In the genomic region with DNA sequence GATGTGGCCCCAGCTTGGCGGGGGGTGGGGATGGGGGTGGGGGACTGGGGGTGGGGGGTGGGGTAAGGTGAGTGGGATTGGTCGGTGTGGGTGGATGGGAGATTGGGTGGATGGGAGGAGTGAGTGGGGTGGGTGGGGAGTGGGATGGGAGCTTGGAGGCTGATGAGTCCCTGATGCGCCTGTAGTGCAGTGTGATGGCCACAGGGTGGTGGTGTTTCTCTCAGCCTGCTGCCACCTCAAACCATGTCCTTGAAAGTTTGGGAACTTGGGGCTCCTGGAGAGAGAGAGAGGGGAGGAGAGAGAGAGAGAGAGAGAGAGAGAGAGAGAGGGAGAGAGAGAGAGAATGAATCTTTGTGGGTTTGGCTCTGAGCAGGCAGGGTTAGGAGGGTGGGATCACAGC, we compare ENCODE assay signal across 9 mouse cellular contexts. TPM values are rescaled to one million over a fixed set of nuclear protein-coding genes. Genes with fewer than 3 reads are reported as not detected.
A peak's percentile ranks its signal among the peaks of the same experiment; 100 is the strongest.
DNase-seq lines count a peak whose midpoint lies in the region; TF ChIP-seq lines count a peak whose summit lies in the region.
"Had no signal": no experiment of that assay in that cellular context is flagged by ENCODE, and none has a peak within 500 bp of the region (broad histone marks: within the 10 kb centered on the region; RNA-seq: fewer than 3 reads in every experiment).

No protein-coding gene starts in this region.

- TF ChIP-seq POLR2A in lung, adult 2 months (IDR thresholded peaks at IDR 0.05; ENCODE audit: borderline replicate concordance, extremely low read depth, low read depth, low read length) = no peak
- TF ChIP-seq POLR2A in bone marrow, adult 2 months (IDR thresholded peaks at IDR 0.05; ENCODE audit: borderline replicate concordance, control insufficient read depth, low read depth, low read length) = no peak

- peak; percentile 66 for DNase-seq in embryo, embryonic 10 days (ENCODE audit: low spot score)
- no peak for DNase-seq in embryo, embryonic 9.5 days (ENCODE audit: extremely low spot score)
- no peak for DNase-seq in lung, adult 2 months
- DNase-seq in lung, postnatal 25 days (ENCODE audit: low spot score) = no peak
- peak; percentile 42 to 58 for DNase-seq in layer of hippocampus, postnatal 14 days (ENCODE audit: low spot score in 2 of 2)
- no peak for DNase-seq in spleen, postnatal 14 days (ENCODE audit: low spot score in 2 of 2)
- DNase-seq in ovary, postnatal 10 days (ENCODE audit: low spot score) = no peak
- DNase-seq: liver, embryonic 13.5 days had no signal

- TF ChIP-seq CTCF in lung, adult 2 months (IDR thresholded peaks at IDR 0.05; ENCODE audit: insufficient read depth, low read length) = peak; percentile 75
- peak; percentile 47; the same call in 1 of the 2 replicates for TF ChIP-seq CTCF in bone marrow, adult 2 months (IDR thresholded peaks at IDR 0.05; ENCODE audit: control insufficient read depth, insufficient read depth, low read length)

- H3K4me3 ChIP-seq in lung, adult 2 months (replicated peaks; ENCODE audit: extremely low read depth, low read depth, low read length) = no peak overlapping the region
- no peak overlapping the region for H3K4me3 ChIP-seq in bone marrow, adult 2 months (replicated peaks; ENCODE audit: control insufficient read depth, low read depth, low read length)
- H3K4me3 ChIP-seq: liver, embryonic 13.5 days had no signal

- H3K4me1 ChIP-seq in lung, adult 2 months (ENCODE audit: control insufficient read depth, insufficient read depth, low read length) = no peaks in the 10 kb centered on the region
- H3K4me1 ChIP-seq in bone marrow, adult 2 months (ENCODE audit: control insufficient read depth, insufficient read depth, low read length) = no peaks in the 10 kb centered on the region
- H3K4me1 ChIP-seq: liver, embryonic 13.5 days had no signal

- no peak overlapping the region for H3K27ac ChIP-seq in bone marrow, adult 2 months (ENCODE audit: control insufficient read depth, insufficient read depth, low read depth, low read length, poor library complexity)
- H3K27ac ChIP-seq: liver, embryonic 13.5 days had no signal

- WGBS in lung, adult 2 months = 0% methylated on average over 3 of the region's 3 CpGs
- 7% methylated on average over 3 of the region's 3 CpGs for WGBS in bone marrow, adult 2 months

RNA-seq across cellular contexts. Expression of gene Gprc5b, which starts 20.7 kb away (rescaled TPM):
- 31.3 and 46.6 TPM in 2 replicates for polyA plus RNA-seq in lung, adult 2 months (2012; rRNA removed)
- polyA plus RNA-seq in bone marrow, adult 2 months (2011; ENCODE audit: insufficient read depth, insufficient read length, low replicate concordance, missing spikeins) = 1.9 TPM in 1 of 2 replicates, not detected in the other
- total RNA-seq in layer of hippocampus, postnatal 14 days (2021) = 10 to 100 TPM; 74.8 to 78.5 TPM

Comparison
In these comparisons a context has a peak if more than half of its experiments do, and no peak if none do; other contexts are left out.
1. DNase-seq: peak in embryo, embryonic 10 days (single experiment) and layer of hippocampus, postnatal 14 days (2 of 2); none in embryo, embryonic 9.5 days (single experiment), lung, adult 2 months (single experiment), lung, postnatal 25 days (single experiment), spleen, postnatal 14 days (0 of 2) and ovary, postnatal 10 days (single experiment).
2. RNA of gene Gprc5b, which starts 20.7 kb away (polyA plus RNA-seq): 31.3 to 46.6 TPM in lung, adult 2 months; 1.9 TPM in bone marrow, adult 2 months; every median in the first group is over 10 times any median in the second.